Mouse (Mus musculus): Measurements from ENCODE around the gene Qars. TPM values are rescaled to one million over a fixed set of nuclear protein-coding genes. Genes with fewer than 3 reads are reported as not detected.

The Qars gene
- total RNA-seq (2014; fragmentation: Nextera tagmentation), result 320 and 349 TPM in 2 replicates
- total RNA-seq (2017), result 196 and 201 TPM in 2 replicates
- 138 and 248 TPM in 2 replicates for polyA plus RNA-seq (2012)

DNA sequence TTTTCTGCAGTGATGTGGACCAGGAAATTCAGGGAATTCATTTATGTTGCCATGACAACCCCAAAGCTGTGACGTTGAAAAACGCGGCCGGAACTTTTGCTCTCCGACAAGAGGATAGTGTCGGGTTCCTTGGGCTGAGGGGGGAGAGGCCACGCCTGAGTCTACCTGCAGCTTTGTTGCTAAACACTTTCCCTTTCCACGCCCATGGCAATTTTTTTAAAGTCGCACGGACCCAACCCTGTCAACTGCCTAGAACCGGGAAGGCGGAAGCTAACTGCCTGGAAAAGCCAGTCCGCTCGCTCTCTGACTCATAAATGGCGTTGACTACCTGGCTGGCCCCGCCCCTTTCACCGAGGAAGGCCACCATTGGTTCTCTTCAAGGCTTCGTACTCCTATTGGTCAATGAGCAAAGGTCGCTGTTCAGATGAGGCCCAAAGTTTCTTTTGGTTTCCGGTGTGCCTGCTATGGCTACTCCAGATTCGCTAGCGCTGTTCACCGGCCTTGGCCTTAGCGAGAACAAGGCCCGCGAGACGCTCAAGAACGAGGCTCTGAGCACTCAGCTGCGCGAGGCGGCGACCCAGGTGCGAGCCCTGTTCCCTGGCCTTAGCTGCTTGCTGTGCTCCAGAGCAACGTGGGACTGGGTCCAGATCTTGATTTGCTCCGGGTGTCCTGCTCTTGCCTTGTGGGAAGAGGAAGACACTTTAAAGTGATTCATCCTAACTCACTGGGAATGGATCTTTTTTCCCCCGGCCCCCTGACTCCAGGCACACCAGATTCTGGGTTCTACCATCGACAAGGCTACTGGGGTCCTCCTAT is at the start of gene Qars:
Gene Qars (plus strand): TSS at position 88 of the 816 bp plus-strand sequence.
- ATAC-seq (ENCODE audit: extremely low read depth, insufficient number of reproducible peaks, low FRiP score, poor library complexity, severe bottlenecking) (peak; percentile 97), DNase-seq (ENCODE audit: low spot score) (peak; percentile 97)
- TF ChIP-seq POLR2AphosphoS5 (IDR thresholded peaks at IDR 0.05; ENCODE audit: insufficient replicate concordance, low read depth, low read length) (0 out of 2 replicates have a peak, but pooled peaks have one; percentile 32), GATA2 (IDR thresholded peaks at IDR 0.05; ENCODE audit: borderline replicate concordance, low read depth, low read length) (no peak)
- peaks cover 24% of the 10 kb centered on the region for H3K4me1 ChIP-seq (ENCODE audit: insufficient read depth, low read depth, low read length)
- H3K27me3 ChIP-seq (ENCODE audit: insufficient read depth, low read length), result no peaks in the 10 kb centered on the region
- H3K4me3 ChIP-seq (ENCODE audit: low read depth, low read length), result peak within 1 kb of the TSS; percentile 84
- H3K9me3 ChIP-seq (replicated peaks), result no peaks in the 10 kb centered on the region
- peaks cover 59% of the 10 kb centered on the region for H3K36me3 ChIP-seq (replicated peaks)

GRCm38 (mm10) chr9:108459939-108460318 is 47.6 kb upstream of the Qars start:
- Histone ChIP-seq H3K9me3 (replicated peaks) (no peaks in the 10 kb centered on the region), H3K4me1 (ENCODE audit: insufficient read depth, low read depth, low read length) (peaks cover 62% of the 10 kb centered on the region), H3K4me3 (ENCODE audit: low read depth, low read length) (peak overlapping the region; percentile 88), H3K27me3 (ENCODE audit: insufficient read depth, low read length) (no peaks in the 10 kb centered on the region), H3K36me3 (replicated peaks) (peaks cover 41% of the 10 kb centered on the region)
- TF ChIP-seq CTCF (IDR thresholded peaks at IDR 0.05; ENCODE audit: low read depth, low read length), result no peak
- no peak for TF ChIP-seq POLR2AphosphoS5 (IDR thresholded peaks at IDR 0.05; ENCODE audit: insufficient replicate concordance, low read depth, low read length)
- no peak for TF ChIP-seq TAL1 (conservative IDR thresholded peaks at IDR 0.05; ENCODE audit: low read depth, low read length)
- TF ChIP-seq GATA2 (IDR thresholded peaks at IDR 0.05; ENCODE audit: borderline replicate concordance, low read depth, low read length), result no peak
- TF ChIP-seq GATA1 (IDR thresholded peaks at IDR 0.05; ENCODE audit: borderline replicate concordance, low read length), result no peak
- DNase-seq (ENCODE audit: low spot score) (no peak), ATAC-seq (ENCODE audit: extremely low read depth, insufficient number of reproducible peaks, low FRiP score, poor library complexity, severe bottlenecking) (no peak)

GRCm38 (mm10) chr9:108460319-108461178 is 47.0 kb upstream of the Qars start, which contains the start of gene Ccdc71:
Ccdc71 (plus strand) TSS chr9:108460527.
- H3K4me1 ChIP-seq (ENCODE audit: insufficient read depth, low read depth, low read length), result peaks cover 59% of the 10 kb centered on the region
- no peaks in the 10 kb centered on the region for H3K9me3 ChIP-seq (replicated peaks)
- TF ChIP-seq GATA2 (IDR thresholded peaks at IDR 0.05; ENCODE audit: borderline replicate concordance, low read depth, low read length) (no peak), POLR2AphosphoS5 (IDR thresholded peaks at IDR 0.05; ENCODE audit: insufficient replicate concordance, low read depth, low read length) (no peak), CTCF (IDR thresholded peaks at IDR 0.05; ENCODE audit: low read depth, low read length) (no peak)
- DNase-seq (ENCODE audit: low spot score) (peak; percentile 77), ATAC-seq (ENCODE audit: extremely low read depth, insufficient number of reproducible peaks, low FRiP score, poor library complexity, severe bottlenecking) (peak; percentile 82)
- H3K36me3 ChIP-seq (replicated peaks), result peaks cover 47% of the 10 kb centered on the region
- H3K27me3 ChIP-seq (ENCODE audit: insufficient read depth, low read length), result no peaks in the 10 kb centered on the region
- peak within 1 kb of the TSS; percentile 88 for H3K4me3 ChIP-seq (ENCODE audit: low read depth, low read length)

GRCm38 (mm10) chr9:108461181-108461631 is 46.3 kb upstream of the Qars start, which contains the start of gene Klhdc8b:
Klhdc8b (minus strand) TSS chr9:108461581.
- Histone ChIP-seq H3K27me3 (ENCODE audit: insufficient read depth, low read length) (no peaks in the 10 kb centered on the region), H3K4me3 (ENCODE audit: low read depth, low read length) (peak within 1 kb of the TSS; percentile 88), H3K36me3 (replicated peaks) (peaks cover 52% of the 10 kb centered on the region), H3K9me3 (replicated peaks) (no peaks in the 10 kb centered on the region), H3K4me1 (ENCODE audit: insufficient read depth, low read depth, low read length) (peaks cover 52% of the 10 kb centered on the region)
- ATAC-seq (ENCODE audit: extremely low read depth, insufficient number of reproducible peaks, low FRiP score, poor library complexity, severe bottlenecking) (no peak), DNase-seq (ENCODE audit: low spot score) (no peak)
- TF ChIP-seq CTCF (IDR thresholded peaks at IDR 0.05; ENCODE audit: low read depth, low read length) (no peak), GATA2 (IDR thresholded peaks at IDR 0.05; ENCODE audit: borderline replicate concordance, low read depth, low read length) (no peak), GATA1 (IDR thresholded peaks at IDR 0.05; ENCODE audit: borderline replicate concordance, low read length) (no peak), POLR2AphosphoS5 (IDR thresholded peaks at IDR 0.05; ENCODE audit: insufficient replicate concordance, low read depth, low read length) (no peak), TAL1 (conservative IDR thresholded peaks at IDR 0.05; ENCODE audit: low read depth, low read length) (no peak)

DNA sequence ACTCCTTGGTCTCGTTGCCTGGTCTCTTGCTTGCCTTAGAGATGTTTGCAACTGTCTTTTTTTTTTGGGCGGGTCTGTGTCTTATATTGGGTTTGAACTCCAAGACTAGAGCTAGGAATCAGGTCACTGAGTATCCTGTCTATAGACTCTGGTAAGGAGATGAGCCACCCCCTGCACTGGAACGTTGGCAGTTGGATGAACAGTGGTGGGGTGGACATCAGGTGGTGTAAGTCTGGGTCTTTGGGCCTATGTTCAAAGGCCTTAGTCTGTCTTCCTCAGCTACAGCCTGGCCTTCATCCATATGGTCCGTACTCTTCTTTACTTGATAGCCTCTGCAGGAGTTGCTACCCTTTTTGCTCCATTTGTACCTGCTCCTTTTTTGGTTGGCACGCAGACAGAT is 45.8 kb upstream of the Qars start:
- Histone ChIP-seq H3K4me3 (ENCODE audit: low read depth, low read length) (peak overlapping the region; percentile 88), H3K27me3 (ENCODE audit: insufficient read depth, low read length) (no peaks in the 10 kb centered on the region), H3K9me3 (replicated peaks) (no peaks in the 10 kb centered on the region), H3K4me1 (ENCODE audit: insufficient read depth, low read depth, low read length) (peaks cover 48% of the 10 kb centered on the region), H3K36me3 (replicated peaks) (peaks cover 54% of the 10 kb centered on the region)
- no peak for DNase-seq (ENCODE audit: low spot score)
- ATAC-seq (ENCODE audit: extremely low read depth, insufficient number of reproducible peaks, low FRiP score, poor library complexity, severe bottlenecking), result no peak
- TF ChIP-seq POLR2AphosphoS5 (IDR thresholded peaks at IDR 0.05; ENCODE audit: insufficient replicate concordance, low read depth, low read length) (no peak), GATA1 (IDR thresholded peaks at IDR 0.05; ENCODE audit: borderline replicate concordance, low read length) (no peak), TAL1 (conservative IDR thresholded peaks at IDR 0.05; ENCODE audit: low read depth, low read length) (no peak), GATA2 (IDR thresholded peaks at IDR 0.05; ENCODE audit: borderline replicate concordance, low read depth, low read length) (no peak), CTCF (IDR thresholded peaks at IDR 0.05; ENCODE audit: low read depth, low read length) (no peak)

- H3K4me1 ChIP-seq (ENCODE audit: insufficient read depth, low read depth, low read length), result peaks cover 47% of the 10 kb centered on the region
- TF ChIP-seq GATA2 (IDR thresholded peaks at IDR 0.05; ENCODE audit: borderline replicate concordance, low read depth, low read length) (no peak), CTCF (IDR thresholded peaks at IDR 0.05; ENCODE audit: low read depth, low read length) (no peak), TAL1 (conservative IDR thresholded peaks at IDR 0.05; ENCODE audit: low read depth, low read length) (no peak), GATA1 (IDR thresholded peaks at IDR 0.05; ENCODE audit: borderline replicate concordance, low read length) (no peak), POLR2AphosphoS5 (IDR thresholded peaks at IDR 0.05; ENCODE audit: insufficient replicate concordance, low read depth, low read length) (no peak)
- H3K36me3 ChIP-seq (replicated peaks), result peaks cover 59% of the 10 kb centered on the region
- ATAC-seq (ENCODE audit: extremely low read depth, insufficient number of reproducible peaks, low FRiP score, poor library complexity, severe bottlenecking), result no peak
- H3K9me3 ChIP-seq (replicated peaks), result no peaks in the 10 kb centered on the region
- peak overlapping the region; percentile 88; the same call in 1 of the 2 replicates for H3K4me3 ChIP-seq (ENCODE audit: low read depth, low read length)
- H3K27me3 ChIP-seq (ENCODE audit: insufficient read depth, low read length), result no peaks in the 10 kb centered on the region
- DNase-seq (ENCODE audit: low spot score), result no peak
These were observed 45.3 kb upstream of the Qars start for GRCm38 (mm10) chr9:108462192-108462591.

All from G1E (cell line).